6 mouse cellular contexts compared by ENCODE assay signal in the genomic region with DNA sequence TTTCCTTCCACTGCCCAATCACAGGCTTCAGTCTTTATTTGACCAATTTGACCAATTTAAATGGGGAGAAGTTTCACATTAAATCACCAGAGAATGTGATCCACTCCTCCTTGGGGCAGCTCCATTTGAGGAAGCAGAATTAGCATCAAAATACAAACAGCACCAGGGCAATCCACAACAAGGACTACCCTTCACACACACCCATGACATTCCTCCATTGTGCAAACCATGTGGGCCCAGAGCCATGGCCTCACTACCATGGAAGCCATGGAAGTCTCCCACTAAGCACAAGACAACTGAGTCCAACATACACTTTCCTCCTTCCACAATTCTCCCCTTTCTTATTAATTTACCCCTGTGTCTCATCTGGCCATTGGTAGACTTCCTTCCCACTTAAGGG. TPM values are rescaled to one million over a fixed set of nuclear protein-coding genes. Genes with fewer than 3 reads are reported as not detected.
"Had no signal": no experiment of that assay in that cellular context is flagged by ENCODE, and none has a peak within 500 bp of the region (broad histone marks: within the 10 kb centered on the region; RNA-seq: fewer than 3 reads in every experiment).

No protein-coding gene starts in this region.

RNA-seq across cellular contexts. Expression of gene Gm16503, which starts 4.1 kb away (rescaled TPM):
- polyA plus RNA-seq: erythroblast, embryonic 14.5 days; heart, adult 2 months had no signal

RNA-seq across cellular contexts. Expression of gene Zfp985, which starts 17.2 kb away (rescaled TPM):
- polyA plus RNA-seq: erythroblast, embryonic 14.5 days; forebrain, embryonic 11.5 days; forebrain, embryonic 16.5 days; forebrain, postnatal 0 days; gonadal fat pad, adult 2 months had no signal

RNA-seq across cellular contexts. Expression of gene Zfp982, which starts 43.7 kb away (rescaled TPM):
- polyA plus RNA-seq: erythroblast, embryonic 14.5 days had no signal
